Mouse (Mus musculus): ENCODE results near the gene Filip1l.

Filip1l gene

GRCm38 (mm10) chr16:57483503-57483902 lies 130.6 kb downstream of the Filip1l start:
- DNase-seq (ENCODE audit: low read depth, low spot score), result no peak

GRCm38 (mm10) chr16:57484043-57484795 lies 131.3 kb downstream of the Filip1l start:
- DNase-seq (ENCODE audit: low read depth, low spot score), result no peak

GRCm38 (mm10) chr16:57485265-57485664 lies 132.4 kb downstream of the Filip1l start:
- DNase-seq (ENCODE audit: low read depth, low spot score), result no peak

DNA sequence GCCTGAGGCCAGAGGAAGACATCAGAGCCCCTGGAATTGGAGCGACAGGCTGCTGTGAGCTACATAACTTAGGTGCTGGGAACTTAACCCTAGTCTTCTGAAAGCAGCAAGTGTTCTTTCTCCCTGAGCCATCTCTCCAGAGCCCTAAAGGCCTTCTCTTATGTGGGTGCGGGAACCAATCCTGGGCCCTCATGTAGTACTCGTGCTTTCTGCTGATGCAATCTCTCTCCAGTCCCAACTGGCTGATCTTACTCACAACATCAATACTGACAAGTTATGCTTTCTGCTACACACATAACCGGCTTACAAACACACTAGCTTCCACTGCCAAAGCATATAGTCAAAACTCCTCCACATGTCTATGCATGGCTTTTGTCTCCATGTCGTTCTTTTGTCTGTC lies 133.4 kb downstream of the Filip1l start:
- DNase-seq (ENCODE audit: low read depth, low spot score), result no peak

GRCm38 (mm10) chr16:57488661-57489060 lies 135.8 kb downstream of the Filip1l start:
- no peak for DNase-seq (ENCODE audit: low read depth, low spot score)

GRCm38 (mm10) chr16:57490691-57491090 lies 137.8 kb downstream of the Filip1l start:
- no peak for DNase-seq (ENCODE audit: low read depth, low spot score)

DNA sequence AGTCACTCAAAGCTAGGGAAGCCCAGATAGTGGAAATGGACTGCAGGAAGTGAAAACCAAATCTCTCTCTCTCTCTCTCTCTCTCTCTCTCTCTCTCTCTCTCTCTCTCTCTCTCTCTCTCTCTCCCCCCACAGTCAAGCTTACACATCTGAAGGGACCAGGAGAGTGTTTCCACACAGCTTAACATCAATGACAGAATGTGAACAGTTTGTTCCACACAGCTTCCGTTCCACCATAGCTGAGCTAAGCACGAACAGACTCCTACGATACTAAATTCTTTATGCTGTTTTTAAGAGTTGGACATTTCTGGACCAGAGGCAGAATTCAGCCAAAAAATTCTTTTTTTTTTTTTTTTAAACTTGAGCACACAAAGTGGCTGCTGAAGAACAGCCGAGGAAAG lies 139.0 kb downstream of the Filip1l start:
- DNase-seq (ENCODE audit: low read depth, low spot score), result no peak

GRCm38 (mm10) chr16:57495476-57496203 lies 142.7 kb downstream of the Filip1l start:
- no peak for DNase-seq (ENCODE audit: low read depth, low spot score)

GRCm38 (mm10) chr16:57496437-57497173 lies 143.7 kb downstream of the Filip1l start:
- no peak for DNase-seq (ENCODE audit: low read depth, low spot score)

GRCm38 (mm10) chr16:57500851-57501250 lies 148.0 kb downstream of the Filip1l start:
- DNase-seq (ENCODE audit: low read depth, low spot score), result peak; percentile 24

DNA sequence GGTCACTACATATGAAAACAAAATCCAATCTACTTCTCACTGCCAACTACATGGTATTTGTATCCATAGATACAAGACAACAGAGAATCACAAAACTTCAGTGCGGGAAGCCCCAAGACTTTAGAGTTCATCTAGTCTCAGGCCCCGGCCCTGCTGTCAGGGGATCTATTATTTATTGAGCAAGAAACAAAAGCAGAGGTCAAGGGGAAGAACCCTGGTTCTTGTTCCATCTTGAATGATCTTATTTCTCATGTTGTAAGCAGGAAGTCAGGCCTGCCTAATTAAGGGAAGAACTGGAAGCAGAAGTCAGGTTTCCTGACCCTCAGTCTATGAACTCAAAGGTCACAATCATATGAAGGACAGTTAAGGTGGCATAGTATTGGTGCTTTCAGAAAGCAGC lies 149.3 kb downstream of the Filip1l start:
- DNase-seq (ENCODE audit: low read depth, low spot score), result no peak

DNA sequence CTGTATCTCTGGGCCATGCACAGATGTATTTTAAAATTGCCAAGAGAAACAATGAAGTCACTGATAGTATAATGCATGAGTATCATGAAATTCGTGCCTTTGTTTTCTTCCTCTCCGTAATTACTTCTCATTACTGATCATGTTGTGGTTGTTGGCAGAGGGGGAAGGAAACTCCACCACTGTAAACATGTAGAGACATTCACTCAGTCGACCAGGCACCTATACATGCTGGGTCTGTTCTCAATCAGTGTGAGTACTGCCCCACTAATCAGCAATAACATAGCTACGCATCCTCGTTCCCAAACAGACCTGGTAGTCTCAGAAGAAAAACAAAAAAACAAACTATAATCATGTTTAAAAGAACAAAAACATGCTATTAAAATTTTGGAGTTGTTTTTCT lies 149.9 kb downstream of the Filip1l start:
- no peak for DNase-seq (ENCODE audit: low read depth, low spot score)

GRCm38 (mm10) chr16:57504728-57505127 lies 151.8 kb downstream of the Filip1l start:
- no peak for DNase-seq (ENCODE audit: low read depth, low spot score)

GRCm38 (mm10) chr16:57506133-57506532 lies 153.2 kb downstream of the Filip1l start:
- no peak for DNase-seq (ENCODE audit: low read depth, low spot score)

DNA sequence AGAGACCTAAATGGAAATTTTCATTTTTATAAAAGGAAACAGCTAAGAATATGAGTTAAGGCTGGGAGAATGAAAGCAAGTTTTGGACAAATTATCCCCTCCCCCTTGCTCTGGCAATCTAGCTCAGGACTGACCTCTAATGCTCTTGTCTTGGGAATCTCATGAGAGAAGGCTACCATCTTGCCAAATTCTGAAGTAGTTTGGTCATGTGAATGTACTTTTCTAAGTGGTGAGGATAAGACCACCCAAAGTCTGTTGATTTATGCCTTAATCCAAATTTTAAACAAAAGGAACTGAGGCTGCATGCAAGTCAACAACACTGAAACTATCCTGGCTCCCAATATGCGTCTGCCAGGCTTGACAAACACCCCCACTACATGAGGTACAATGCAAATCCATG lies 155.5 kb downstream of the Filip1l start:
- no peak for DNase-seq (ENCODE audit: low read depth, low spot score)

DNA sequence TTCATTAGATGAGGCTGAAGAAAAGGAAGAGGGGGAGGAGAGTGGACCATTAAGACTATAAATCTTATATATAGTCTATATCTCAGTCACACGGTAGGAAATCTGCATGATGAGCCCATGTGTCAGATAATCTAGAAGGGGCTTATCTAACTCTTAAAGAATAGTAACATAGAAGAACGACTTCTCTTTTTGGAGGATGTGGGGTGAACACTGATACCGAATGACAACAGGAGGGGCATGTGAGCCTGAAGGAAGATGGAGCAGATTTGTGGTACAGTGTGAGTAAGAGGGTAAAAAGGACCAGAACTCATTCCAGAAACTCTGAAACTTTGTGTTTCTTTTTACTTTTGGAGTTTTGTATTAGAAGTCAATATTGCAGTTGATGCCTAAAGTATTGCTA lies 156.2 kb downstream of the Filip1l start:
- no peak for DNase-seq (ENCODE audit: low read depth, low spot score)

- no peak for DNase-seq (ENCODE audit: low read depth, low spot score)
These were observed 160.7 kb downstream of the Filip1l start for GRCm38 (mm10) chr16:57513562-57513961.

- no peak for DNase-seq (ENCODE audit: low read depth, low spot score)
These were observed 161.5 kb downstream of the Filip1l start for GRCm38 (mm10) chr16:57514371-57514770.

GRCm38 (mm10) chr16:57515636-57516035 lies 162.7 kb downstream of the Filip1l start:
- DNase-seq (ENCODE audit: low read depth, low spot score), result no peak

DNA sequence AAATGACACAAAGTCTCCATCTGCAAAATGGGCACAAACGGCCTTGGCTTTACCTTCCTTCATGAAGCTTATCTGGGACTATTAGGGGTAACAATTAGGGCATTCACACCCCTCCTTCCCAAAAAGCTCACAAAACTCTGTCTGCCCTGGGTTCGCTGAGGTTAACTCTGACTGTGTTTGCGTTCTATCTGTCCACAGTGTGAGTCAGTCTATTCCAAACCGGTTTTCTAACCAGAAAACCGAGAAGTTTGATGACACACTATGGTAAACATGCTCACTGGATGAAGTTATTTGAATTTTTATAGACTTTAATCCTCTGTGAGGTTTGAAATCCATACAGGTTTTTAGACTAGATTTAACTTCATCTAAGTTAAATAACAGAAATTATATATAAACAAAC lies 172.2 kb downstream of the Filip1l start:
- no peak for DNase-seq (ENCODE audit: low read depth, low spot score)

- peak; percentile 33 for DNase-seq (ENCODE audit: low read depth, low spot score)
These were observed 172.6 kb downstream of the Filip1l start for GRCm38 (mm10) chr16:57525476-57525875.

- DNase-seq (ENCODE audit: low read depth, low spot score), result no peak
These were observed 174.0 kb downstream of the Filip1l start for GRCm38 (mm10) chr16:57526893-57527292.
